Mouse (Mus musculus): ENCODE results near the gene Palld. TPM values are rescaled to one million over a fixed set of nuclear protein-coding genes. Genes with fewer than 3 reads are reported as not detected.

The Palld gene
- polyA plus RNA-seq, 1 experiment = 58.2 TPM

DNA sequence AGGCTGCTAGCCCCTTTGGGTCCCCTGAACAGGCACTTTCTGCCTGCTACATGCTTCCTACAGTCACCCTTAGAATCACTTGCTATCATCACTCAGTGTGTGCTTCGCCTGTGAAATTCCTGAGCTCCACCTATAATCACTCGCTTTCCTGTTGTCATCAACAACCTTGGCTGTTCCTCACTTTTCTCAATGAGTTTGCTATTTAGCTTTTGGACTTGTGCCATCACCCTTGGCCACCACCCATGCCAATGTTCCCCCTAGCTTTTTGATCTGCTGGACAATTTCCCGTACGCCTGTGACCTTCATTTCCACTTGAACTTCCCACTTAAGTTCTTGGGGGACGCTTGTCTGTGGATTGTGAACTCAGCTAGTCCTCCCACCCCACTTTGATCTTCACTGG is 225.3 kb downstream of the Palld start:
- no peak for TF ChIP-seq POLR2A (IDR thresholded peaks at IDR 0.05; ENCODE audit: low read depth, low read length)
- TF ChIP-seq CTCF (IDR thresholded peaks at IDR 0.05; ENCODE audit: extremely low read depth, insufficient read length, insufficient replicate concordance, low read depth, low read length) = no peak
- Histone ChIP-seq H3K27ac (ENCODE audit: insufficient read depth, low read depth, low read length) (no peak overlapping the region), H3K4me1 (ENCODE audit: control insufficient read depth, insufficient read depth, insufficient read length, low read length) (no peaks in the 10 kb centered on the region), H3K4me3 (ENCODE audit: low read depth, low read length) (no peak overlapping the region), H3K27me3 (ENCODE audit: control insufficient read depth, insufficient read depth, low read length) (no peaks in the 10 kb centered on the region), H3K36me3 (ENCODE audit: control insufficient read depth, insufficient read depth, low read length) (no peaks in the 10 kb centered on the region)
- WGBS = 78% methylated on average over 5 of the region's 5 CpGs

- TF ChIP-seq POLR2A (IDR thresholded peaks at IDR 0.05; ENCODE audit: low read depth, low read length) = no peak
- no peak for TF ChIP-seq CTCF (IDR thresholded peaks at IDR 0.05; ENCODE audit: extremely low read depth, insufficient read length, insufficient replicate concordance, low read depth, low read length)
- no peaks in the 10 kb centered on the region for H3K4me1 ChIP-seq (ENCODE audit: control insufficient read depth, insufficient read depth, insufficient read length, low read length)
- no peaks in the 10 kb centered on the region for H3K27me3 ChIP-seq (ENCODE audit: control insufficient read depth, insufficient read depth, low read length)
- H3K27ac ChIP-seq (ENCODE audit: insufficient read depth, low read depth, low read length) = no peak overlapping the region
- H3K4me3 ChIP-seq (ENCODE audit: low read depth, low read length) = no peak overlapping the region
- no peaks in the 10 kb centered on the region for H3K36me3 ChIP-seq (ENCODE audit: control insufficient read depth, insufficient read depth, low read length)
Observed at GRCm38 (mm10) chr8:61671151-61671550, 231.3 kb downstream of the Palld start.

DNA sequence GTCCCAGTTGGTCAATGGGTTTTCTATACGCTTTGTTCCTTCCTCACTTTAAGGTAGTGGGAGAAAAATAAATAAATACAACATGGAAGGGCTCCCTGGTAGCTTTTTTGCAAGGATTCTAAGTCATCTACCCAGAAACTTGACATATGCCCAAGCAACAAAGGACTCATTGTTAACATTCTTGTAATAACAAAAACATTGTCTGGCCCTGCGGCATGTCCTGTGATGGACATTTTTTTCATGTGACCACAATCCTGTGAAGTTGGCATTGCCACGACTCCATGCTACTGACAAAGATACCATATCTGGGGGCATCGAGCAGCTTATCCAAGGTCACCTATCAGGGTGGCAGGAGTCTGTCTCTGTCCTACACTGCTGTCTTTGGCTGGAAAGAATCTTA is 232.1 kb downstream of the Palld start:
- Histone ChIP-seq H3K4me1 (ENCODE audit: control insufficient read depth, insufficient read depth, insufficient read length, low read length) (no peaks in the 10 kb centered on the region), H3K36me3 (ENCODE audit: control insufficient read depth, insufficient read depth, low read length) (no peaks in the 10 kb centered on the region), H3K27ac (ENCODE audit: insufficient read depth, low read depth, low read length) (no peak overlapping the region), H3K27me3 (ENCODE audit: control insufficient read depth, insufficient read depth, low read length) (no peaks in the 10 kb centered on the region), H3K4me3 (ENCODE audit: low read depth, low read length) (no peak overlapping the region)
- 76% methylated on average over 4 of the region's 4 CpGs for WGBS
- no peak for TF ChIP-seq CTCF (IDR thresholded peaks at IDR 0.05; ENCODE audit: extremely low read depth, insufficient read length, insufficient replicate concordance, low read depth, low read length)
- TF ChIP-seq POLR2A (IDR thresholded peaks at IDR 0.05; ENCODE audit: low read depth, low read length) = no peak

GRCm38 (mm10) chr8:61666919-61667318 is 235.6 kb downstream of the Palld start:
- Histone ChIP-seq H3K36me3 (ENCODE audit: control insufficient read depth, insufficient read depth, low read length) (no peaks in the 10 kb centered on the region), H3K27ac (ENCODE audit: insufficient read depth, low read depth, low read length) (no peak overlapping the region)
- 80% methylated on average over 6 of the region's 6 CpGs for WGBS

DNA sequence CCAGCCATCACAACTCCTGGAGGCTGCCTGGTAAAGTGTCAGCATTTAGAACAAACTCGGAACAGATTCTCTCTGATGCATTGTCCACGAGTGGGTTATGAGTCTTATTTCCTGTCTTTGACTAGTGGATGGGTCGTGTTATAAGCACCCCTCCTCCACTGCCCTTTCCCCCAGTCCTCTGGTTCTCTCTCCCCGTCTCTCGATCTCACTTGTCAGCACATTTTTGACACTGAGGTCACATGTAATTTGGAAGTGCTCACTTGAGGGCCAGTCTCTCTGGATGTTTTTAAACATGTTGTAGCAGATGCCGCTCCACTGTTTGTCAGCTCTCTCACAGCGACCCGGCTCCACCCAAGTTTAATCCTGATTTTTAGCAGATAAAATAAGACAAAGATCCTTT is 237.5 kb downstream of the Palld start:
- H3K27ac ChIP-seq (ENCODE audit: insufficient read depth, low read depth, low read length) = no peak overlapping the region
- 69% methylated on average over 8 of the region's 8 CpGs for WGBS

More at GRCm38 (mm10) chr8:61666919-61667318, 235.6 kb downstream of the Palld start:
- TF ChIP-seq POLR2A (IDR thresholded peaks at IDR 0.05; ENCODE audit: low read depth, low read length) (no peak), CTCF (IDR thresholded peaks at IDR 0.05; ENCODE audit: extremely low read depth, insufficient read length, insufficient replicate concordance, low read depth, low read length) (no peak)
- Histone ChIP-seq H3K4me1 (ENCODE audit: control insufficient read depth, insufficient read depth, insufficient read length, low read length) (no peaks in the 10 kb centered on the region), H3K27me3 (ENCODE audit: control insufficient read depth, insufficient read depth, low read length) (no peaks in the 10 kb centered on the region), H3K4me3 (ENCODE audit: low read depth, low read length) (no peak overlapping the region)

DNA sequence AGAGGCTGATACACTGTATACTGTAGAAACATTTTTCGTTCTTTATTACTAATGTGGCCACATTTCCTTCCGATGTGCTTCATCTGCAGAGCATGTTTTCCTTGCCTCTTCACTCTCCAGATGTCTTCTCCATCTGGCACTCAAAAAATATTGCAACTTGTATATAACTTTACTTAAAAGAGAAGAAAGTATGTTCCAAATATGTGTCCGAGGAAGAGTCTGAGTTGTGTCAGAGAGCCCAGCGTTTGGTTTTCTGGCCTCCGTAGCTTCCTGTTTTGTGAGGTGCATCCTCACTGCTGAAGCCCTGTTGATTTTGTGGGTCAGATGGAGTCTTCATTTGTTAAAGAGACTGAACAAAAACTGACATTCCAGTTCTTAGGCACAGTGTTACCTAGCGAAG is 238.3 kb downstream of the Palld start:
- TF ChIP-seq CTCF (IDR thresholded peaks at IDR 0.05; ENCODE audit: extremely low read depth, insufficient read length, insufficient replicate concordance, low read depth, low read length) = no peak
- no peak for TF ChIP-seq POLR2A (IDR thresholded peaks at IDR 0.05; ENCODE audit: low read depth, low read length)
- WGBS = 86% methylated on average over 6 of the region's 6 CpGs
- Histone ChIP-seq H3K27me3 (ENCODE audit: control insufficient read depth, insufficient read depth, low read length) (no peaks in the 10 kb centered on the region), H3K27ac (ENCODE audit: insufficient read depth, low read depth, low read length) (no peak overlapping the region), H3K36me3 (ENCODE audit: control insufficient read depth, insufficient read depth, low read length) (no peaks in the 10 kb centered on the region), H3K4me3 (ENCODE audit: low read depth, low read length) (no peak overlapping the region), H3K4me1 (ENCODE audit: control insufficient read depth, insufficient read depth, insufficient read length, low read length) (no peaks in the 10 kb centered on the region)

More for the DNA sequence above, 237.5 kb downstream of the Palld start:
- Histone ChIP-seq H3K36me3 (ENCODE audit: control insufficient read depth, insufficient read depth, low read length) (no peaks in the 10 kb centered on the region), H3K4me3 (ENCODE audit: low read depth, low read length) (no peak overlapping the region), H3K4me1 (ENCODE audit: control insufficient read depth, insufficient read depth, insufficient read length, low read length) (no peaks in the 10 kb centered on the region), H3K27me3 (ENCODE audit: control insufficient read depth, insufficient read depth, low read length) (no peaks in the 10 kb centered on the region)
- TF ChIP-seq POLR2A (IDR thresholded peaks at IDR 0.05; ENCODE audit: low read depth, low read length) = no peak
- no peak for TF ChIP-seq CTCF (IDR thresholded peaks at IDR 0.05; ENCODE audit: extremely low read depth, insufficient read length, insufficient replicate concordance, low read depth, low read length)

DNA sequence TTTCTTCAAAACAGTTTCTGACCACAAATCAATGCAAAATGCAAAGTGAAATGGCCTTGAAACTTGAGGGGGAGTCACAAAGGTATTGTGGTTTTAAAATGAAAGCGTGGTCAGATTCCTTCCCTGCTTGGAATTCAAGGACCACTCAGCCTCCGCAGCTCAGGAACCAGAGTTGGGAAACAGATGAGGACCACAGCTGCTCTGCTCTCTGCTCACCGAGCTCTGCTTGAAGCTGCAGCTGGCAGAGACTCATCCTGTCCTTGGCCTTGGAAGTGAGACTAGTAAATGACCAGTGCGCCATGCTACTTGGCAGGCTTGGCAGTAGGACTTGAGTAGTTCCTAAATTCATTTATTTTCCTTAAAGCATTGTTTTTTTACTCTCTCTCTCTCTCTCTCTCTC is 239.7 kb downstream of the Palld start:
- no peak overlapping the region for H3K4me3 ChIP-seq (ENCODE audit: low read depth, low read length)
- 81% methylated on average over 4 of the region's 4 CpGs for WGBS
- H3K4me1 ChIP-seq (ENCODE audit: control insufficient read depth, insufficient read depth, insufficient read length, low read length) = no peaks in the 10 kb centered on the region
- no peaks in the 10 kb centered on the region for H3K36me3 ChIP-seq (ENCODE audit: control insufficient read depth, insufficient read depth, low read length)
- H3K27ac ChIP-seq (ENCODE audit: insufficient read depth, low read depth, low read length) = no peak overlapping the region
- no peaks in the 10 kb centered on the region for H3K27me3 ChIP-seq (ENCODE audit: control insufficient read depth, insufficient read depth, low read length)
- TF ChIP-seq CTCF (IDR thresholded peaks at IDR 0.05; ENCODE audit: extremely low read depth, insufficient read length, insufficient replicate concordance, low read depth, low read length) (no peak), POLR2A (IDR thresholded peaks at IDR 0.05; ENCODE audit: low read depth, low read length) (no peak)

- Histone ChIP-seq H3K4me1 (ENCODE audit: control insufficient read depth, insufficient read depth, insufficient read length, low read length) (no peaks in the 10 kb centered on the region), H3K27me3 (ENCODE audit: control insufficient read depth, insufficient read depth, low read length) (no peaks in the 10 kb centered on the region), H3K27ac (ENCODE audit: insufficient read depth, low read depth, low read length) (no peak overlapping the region), H3K36me3 (ENCODE audit: control insufficient read depth, insufficient read depth, low read length) (no peaks in the 10 kb centered on the region), H3K4me3 (ENCODE audit: low read depth, low read length) (no peak overlapping the region)
- TF ChIP-seq POLR2A (IDR thresholded peaks at IDR 0.05; ENCODE audit: low read depth, low read length) (no peak), CTCF (IDR thresholded peaks at IDR 0.05; ENCODE audit: extremely low read depth, insufficient read length, insufficient replicate concordance, low read depth, low read length) (no peak)
- 78% methylated on average over 5 of the region's 5 CpGs for WGBS
Observed at GRCm38 (mm10) chr8:61661611-61662010, 240.9 kb downstream of the Palld start.

All from small intestine, adult 2 months (tissue).